Mouse (Mus musculus) spleen, adult 2 months (tissue): ENCODE results near the gene Sh3rf1.

Experiments
- CTCF ChIP-seq: fragments of 200-500 bp; IDR thresholded peaks from 2 replicates; pipeline ENCODE4 v1.5.1; 2011; ENCODE audit warnings: mild to moderate bottlenecking, inconsistent platforms; ENCODE audit not compliant: insufficient read depth, insufficient read length, insufficient replicate concordance; ENCODE audit errors: extremely low read depth
- POLR2A ChIP-seq: fragments of 200-500 bp; IDR thresholded peaks from 2 replicates; pipeline ENCODE4 v1.6.1; 2011; ENCODE audit warnings: low read depth, low read length, inconsistent platforms

- TF ChIP-seq POLR2A (no peak), CTCF (no peak)
Measured at GRCm38 (mm10) chr8:61390307-61391057, 166.8 kb downstream of the Sh3rf1 start.
